Mouse (Mus musculus) bone marrow, adult 2 months (tissue): ENCODE results near the gene Sowaha.

Experiments used
- CTCF ChIP-seq: fragments of 200-500 bp; IDR thresholded peaks from 2 replicates; pipeline ENCODE4 v1.5.1; 2011; ENCODE audit warnings: low read length, control low read depth; ENCODE audit not compliant: control insufficient read depth, insufficient read depth
- POLR2A ChIP-seq: fragments of 200-500 bp; IDR thresholded peaks from 2 replicates; pipeline ENCODE4 v1.6.1; 2011; ENCODE audit warnings: low read depth, mild to moderate bottlenecking, control low read depth, low read length, borderline replicate concordance; ENCODE audit not compliant: control insufficient read depth

GRCm38 (mm10) chr11:53435504-53435903 lies 44.6 kb downstream of the Sowaha start:
- TF ChIP-seq CTCF (no peak), POLR2A (no peak)
